Mouse (Mus musculus) G1E (cell line): ENCODE results near the gene Arsg.

Experiments used
- CTCF ChIP-seq: IDR thresholded peaks from 2 replicates; pipeline ENCODE4 v1.5.1; 2012; ENCODE audit warnings: low read depth, low read length, inconsistent platforms, mixed read lengths
- GATA1 ChIP-seq: IDR thresholded peaks from 2 replicates; pipeline ENCODE4 v1.6.1; 2012; ENCODE audit warnings: borderline replicate concordance, low read length, inconsistent platforms, mixed read lengths
- POLR2AphosphoS5 ChIP-seq: IDR thresholded peaks from 2 replicates; pipeline ENCODE4 v1.6.1; 2012; ENCODE audit warnings: low read depth, low read length, inconsistent platforms; ENCODE audit not compliant: insufficient replicate concordance
- TAL1 ChIP-seq: conservative IDR thresholded peaks from 2 replicates; pipeline ENCODE4 v1.6.1; 2012; ENCODE audit warnings: low read depth, low read length, inconsistent platforms, mixed read lengths

GRCm38 (mm10) chr11:109436889-109437288 lies 36.3 kb upstream of the Arsg start:
- TF ChIP-seq CTCF: no peak
- TF ChIP-seq GATA1: no peak
- no peak for TF ChIP-seq POLR2AphosphoS5
- no peak for TF ChIP-seq TAL1
